Comparison of ENCODE assay signal across 24 mouse cellular contexts in the genomic region with DNA sequence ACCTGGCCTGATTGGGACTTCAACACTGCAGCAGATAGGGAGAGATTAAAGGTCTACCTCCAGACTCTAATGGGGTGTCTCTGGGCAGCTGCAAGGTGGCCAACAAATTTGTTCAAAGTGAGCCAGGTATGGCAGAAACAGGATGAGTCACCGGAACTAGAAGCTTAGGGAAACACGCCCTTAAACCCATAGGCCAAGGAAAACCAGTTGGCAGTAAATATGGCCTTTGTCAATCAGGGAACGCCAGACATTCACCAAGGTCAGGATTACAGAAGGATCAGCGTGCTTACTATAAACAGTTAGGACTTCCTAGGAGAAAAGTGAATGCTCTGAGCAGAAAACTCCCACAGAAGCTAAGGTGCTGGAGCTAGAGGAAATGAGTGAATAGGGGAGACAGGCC. TPM values are rescaled to one million over a fixed set of nuclear protein-coding genes. Genes with fewer than 3 reads are reported as not detected.
DNase-seq lines count a peak whose midpoint lies in the region; ATAC-seq and TF ChIP-seq lines count a peak whose summit lies in the region.
"Had no signal": no experiment of that assay in that cellular context is flagged by ENCODE, and none has a peak within 500 bp of the region (broad histone marks: within the 10 kb centered on the region; RNA-seq: fewer than 3 reads in every experiment).

No protein-coding gene starts in this region.

- no peak overlapping the region for H3K4me2 ChIP-seq in intestine, postnatal 0 days (replicated peaks; ENCODE audit: low read depth)
- H3K4me2 ChIP-seq in lung, postnatal 0 days (replicated peaks; ENCODE audit: low read depth, low read length) = no peak overlapping the region
- H3K4me2 ChIP-seq: embryonic facial prominence, embryonic 12.5 days; embryonic facial prominence, embryonic 15.5 days; forebrain, embryonic 12.5 days; forebrain, embryonic 15.5 days; heart, embryonic 12.5 days; heart, embryonic 15.5 days; hindbrain, embryonic 13.5 days had no signal

- 0 out of 2 replicates have a peak overlapping the region, but pooled peaks have one; percentile 21 for H3K27ac ChIP-seq in intestine, postnatal 0 days (ENCODE audit: low read depth, low read length)
- H3K27ac ChIP-seq in lung, postnatal 0 days (ENCODE audit: low read length) = no peak overlapping the region
- H3K27ac ChIP-seq: embryonic facial prominence, embryonic 12.5 days; embryonic facial prominence, embryonic 15.5 days; forebrain, embryonic 12.5 days; forebrain, embryonic 15.5 days; heart, embryonic 15.5 days; hindbrain, embryonic 10.5 days; hindbrain, embryonic 13.5 days had no signal

- H3K9me3 ChIP-seq in intestine, postnatal 0 days (ENCODE audit: control insufficient read depth) = no peaks in the 10 kb centered on the region
- no peaks in the 10 kb centered on the region for H3K9me3 ChIP-seq in lung, postnatal 0 days (ENCODE audit: low read length)
- H3K9me3 ChIP-seq: embryonic facial prominence, embryonic 12.5 days; embryonic facial prominence, embryonic 15.5 days; forebrain, embryonic 12.5 days; forebrain, embryonic 15.5 days; heart, embryonic 15.5 days; hindbrain, embryonic 10.5 days; hindbrain, embryonic 13.5 days had no signal

- no peak for ATAC-seq in intestine, postnatal 0 days
- no peak for ATAC-seq in lung, postnatal 0 days
- ATAC-seq: CD4-positive, CD25-positive, alpha-beta regulatory T cell, adult 4 months; forebrain, embryonic 15.5 days; hindbrain, embryonic 16.5 days had no signal

- H3K36me3 ChIP-seq in intestine, postnatal 0 days (ENCODE audit: control insufficient read depth, insufficient read depth) = peaks cover 4% of the 10 kb centered on the region; the same call in 1 of the 2 replicates
- no peaks in the 10 kb centered on the region for H3K36me3 ChIP-seq in lung, postnatal 0 days (ENCODE audit: insufficient read depth, low read length)
- H3K36me3 ChIP-seq: embryonic facial prominence, embryonic 15.5 days; forebrain, embryonic 15.5 days had no signal

- peak; percentile 51 for DNase-seq in fat pad, adult 2 months (ENCODE audit: extremely low read depth, low read depth, low spot score)
- DNase-seq in gonadal fat pad, adult 2 months (ENCODE audit: low read depth) = peak; percentile 74
- DNase-seq in lung, postnatal 0 days (ENCODE audit: low spot score) = no peak
- no peak for DNase-seq in lung, postnatal 25 days (ENCODE audit: low spot score)
- no peak for DNase-seq in spleen, postnatal 4 days (ENCODE audit: low spot score in 2 of 2)
- DNase-seq: adrenal gland, adult 8-10 months; adrenal gland, postnatal 36 days; cerebellum, adult 18-20 months; cerebellum, adult 9-10 months; cerebellum, postnatal 14 days; gastrocnemius, postnatal 25 days; heart, postnatal 10 days; heart, postnatal 36 days had no signal

- no peak for TF ChIP-seq CTCF in intestine, postnatal 0 days (IDR thresholded peaks at IDR 0.05; ENCODE audit: low read depth)
- TF ChIP-seq CTCF in lung, postnatal 0 days (IDR thresholded peaks at IDR 0.05) = no peak

- TF ChIP-seq EP300 in lung, postnatal 0 days (IDR thresholded peaks at IDR 0.05) = no peak

- H3K4me1 ChIP-seq in intestine, postnatal 0 days (replicated peaks; ENCODE audit: control insufficient read depth, insufficient read depth, low read length) = 0 out of 2 replicates have a peak, but pooled peaks cover 4% of the 10 kb centered on the region
- H3K4me1 ChIP-seq in lung, postnatal 0 days (ENCODE audit: insufficient read depth, low read depth, low read length) = no peaks in the 10 kb centered on the region

- WGBS in intestine, postnatal 0 days = 48% methylated on average over 4 of the region's 4 CpGs
- WGBS in lung, postnatal 0 days = 71% methylated on average over 4 of the region's 4 CpGs

- no peak overlapping the region for H3K4me3 ChIP-seq in intestine, postnatal 0 days (ENCODE audit: low read depth, low read length)
- H3K4me3 ChIP-seq in lung, postnatal 0 days (ENCODE audit: low read depth, low read length) = no peak overlapping the region
- H3K4me3 ChIP-seq: embryonic facial prominence, embryonic 12.5 days; embryonic facial prominence, embryonic 15.5 days; forebrain, embryonic 12.5 days; forebrain, embryonic 15.5 days; heart, embryonic 12.5 days; heart, embryonic 15.5 days; hindbrain, embryonic 10.5 days; hindbrain, embryonic 13.5 days had no signal

- no peak overlapping the region for H3K9ac ChIP-seq in intestine, postnatal 0 days (ENCODE audit: low read depth, low read length)
- H3K9ac ChIP-seq in lung, postnatal 0 days (replicated peaks; ENCODE audit: low read depth) = no peak overlapping the region
- H3K9ac ChIP-seq: embryonic facial prominence, embryonic 12.5 days; embryonic facial prominence, embryonic 15.5 days; forebrain, embryonic 12.5 days; forebrain, embryonic 15.5 days; heart, embryonic 12.5 days; heart, embryonic 15.5 days; hindbrain, embryonic 13.5 days had no signal

- H3K27me3 ChIP-seq in intestine, postnatal 0 days (replicated peaks; ENCODE audit: control insufficient read depth, insufficient read depth, low read length) = no peaks in the 10 kb centered on the region
- H3K27me3 ChIP-seq in lung, postnatal 0 days (replicated peaks; ENCODE audit: insufficient read depth, low read length) = no peaks in the 10 kb centered on the region
- H3K27me3 ChIP-seq: embryonic facial prominence, embryonic 12.5 days; embryonic facial prominence, embryonic 15.5 days; forebrain, embryonic 12.5 days; forebrain, embryonic 15.5 days; heart, embryonic 12.5 days; heart, embryonic 15.5 days; hindbrain, embryonic 13.5 days had no signal

RNA-seq across cellular contexts. Expression of a gene that starts 13.2 kb away (rescaled TPM):
- polyA plus RNA-seq in gonadal fat pad, adult 2 months (2012; rRNA removed) = 99.7 and 127 TPM in 2 replicates
- 47.7 and 51.9 TPM in 2 replicates for polyA plus RNA-seq in intestine, postnatal 0 days (2015; fragmentation: Nextera tagmentation; extraction: Ambion mirVana)
- polyA plus RNA-seq in lung, postnatal 0 days (2015; fragmentation: Nextera tagmentation; extraction: Ambion mirVana) = 37.4 and 41.6 TPM in 2 replicates

Comparison
In these comparisons a context has a peak if more than half of its experiments do, and no peak if none do; other contexts are left out.
1. DNase-seq: peak in fat pad, adult 2 months (single experiment) and gonadal fat pad, adult 2 months (single experiment); none in lung, postnatal 0 days (single experiment), lung, postnatal 25 days (single experiment) and spleen, postnatal 4 days (0 of 2).